In the genomic region with DNA sequence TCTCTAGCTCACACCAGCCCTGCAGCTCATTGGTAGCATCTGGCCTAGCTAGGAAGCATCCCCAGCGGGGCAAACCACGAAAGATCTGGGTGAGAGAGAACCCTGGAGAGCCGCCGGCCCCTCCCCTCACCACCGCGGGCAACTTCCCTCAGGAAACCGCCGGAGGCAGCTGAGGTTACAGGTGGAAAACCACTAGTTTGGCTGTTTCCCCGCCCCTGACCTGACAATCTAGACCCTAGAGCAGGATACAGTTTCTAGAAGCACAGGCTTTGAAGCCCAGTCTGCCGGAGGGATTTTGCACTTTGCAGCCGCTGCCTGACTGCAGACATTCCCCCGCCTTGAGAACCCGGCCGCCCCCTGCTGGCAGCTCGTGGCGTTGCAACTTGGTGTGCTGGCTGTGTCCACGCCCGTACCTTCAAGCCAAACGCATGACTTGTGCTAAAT, we compare ENCODE assay signal across 8 mouse cellular contexts. TPM values are rescaled to one million over a fixed set of nuclear protein-coding genes. Genes with fewer than 3 reads are reported as not detected.
DNase-seq lines count a peak whose midpoint lies in the region; ATAC-seq and TF ChIP-seq lines count a peak whose summit lies in the region.

No protein-coding gene starts in this region.

- WGBS in hindbrain, embryonic 13.5 days: 1% methylated on average over 19 of the region's 19 CpGs

- peak overlapping the region; percentile 55 for H3K4me2 ChIP-seq in hindbrain, embryonic 13.5 days

- no peaks in the 10 kb centered on the region for H3K27me3 ChIP-seq in Patski
- H3K27me3 ChIP-seq in hindbrain, embryonic 13.5 days: peaks cover 30% of the 10 kb centered on the region

- no peak overlapping the region for H3K27ac ChIP-seq in hindbrain, embryonic 13.5 days

- TF ChIP-seq CTCF in Patski (IDR thresholded peaks at IDR 0.05): peak; percentile 95

- peak; percentile 76 for ATAC-seq in Patski
- ATAC-seq in hindbrain, embryonic 13.5 days (ENCODE audit: low FRiP score): peak; percentile 60; the same call in 1 of the 2 replicates

- DNase-seq in Patski (ENCODE audit: low read depth, low spot score): no peak
- DNase-seq in cerebellum, postnatal 14 days: peak; percentile 92 to 97
- peak; percentile 54 to 86 for DNase-seq in frontal cortex, postnatal 14 days (ENCODE audit: low spot score in 2 of 2)
- DNase-seq in layer of hippocampus, postnatal 25 days (ENCODE audit: extremely low spot score in 1 of 2, low spot score in 1 of 2): peak; percentile 96 to 99
- peak; percentile 90 for DNase-seq in lung, postnatal 25 days (ENCODE audit: low spot score)
- peak; percentile 65 for DNase-seq in retina, adult 2 months (ENCODE audit: low read depth, low spot score)
- DNase-seq in thymus, postnatal 25 days: peak; percentile 91

- H3K9me3 ChIP-seq in hindbrain, embryonic 13.5 days: no peaks in the 10 kb centered on the region

- H3K9ac ChIP-seq in hindbrain, embryonic 13.5 days: peak overlapping the region; percentile 51; the same call in 1 of the 2 replicates

- in situ Hi-C loops in Patski (cut with MboI; ENCODE audit: low pct_unique_long_range_greater_than_20kb): loop anchor here (5.0 kb wide), 1 partner anchor 38 kb away; a partner anchor contains a TSS

- CTCF ChIA-PET in Patski (lab: Charles Lee): interaction anchor here (0.5 to 2.8 kb wide), 14 partner anchors 11 to 136 kb away, joined by 3 to 15 read pairs (median 4); no protein-coding TSS in a partner anchor

- peak overlapping the region; percentile 32 for H3K4me3 ChIP-seq in hindbrain, embryonic 13.5 days

- peaks cover 4% of the 10 kb centered on the region for H3K4me1 ChIP-seq in hindbrain, embryonic 13.5 days (replicated peaks)

- POLR2A ChIA-PET in Patski (lab: Charles Lee): interaction anchor here (0.6 to 0.8 kb wide), 2 partner anchors 20 to 22 kb away, joined by 3 read pairs; no protein-coding TSS in a partner anchor

- no peaks in the 10 kb centered on the region for H3K36me3 ChIP-seq in hindbrain, embryonic 13.5 days

RNA-seq across cellular contexts. Expression of a gene that starts 6.7 kb away (rescaled TPM):
- polyA plus RNA-seq in Patski (2021): 0.15 TPM
- not detected in 2 replicates for polyA plus RNA-seq in hindbrain, embryonic 13.5 days (2015; fragmentation: Nextera tagmentation; extraction: Ambion mirVana)
- not detected for total RNA-seq in layer of hippocampus, postnatal 25 days (2021)

RNA-seq across cellular contexts. Expression of a gene that starts 19.1 kb away (rescaled TPM):
- polyA plus RNA-seq in Patski (2021): 70.3 TPM
- 8.1 and 10.7 TPM in 2 replicates for polyA plus RNA-seq in hindbrain, embryonic 13.5 days (2015; fragmentation: Nextera tagmentation; extraction: Ambion mirVana)
- 10 to 100 TPM in 1 of 2 experiments, 1 to 10 TPM in 1; 8.7 to 11.4 TPM for total RNA-seq in layer of hippocampus, postnatal 25 days (2021)

RNA-seq across cellular contexts. Expression of a gene that starts 32.6 kb away (rescaled TPM):
- 70.5 TPM for polyA plus RNA-seq in Patski (2021)
- 0.60 and 1.5 TPM in 2 replicates for polyA plus RNA-seq in hindbrain, embryonic 13.5 days (2015; fragmentation: Nextera tagmentation; extraction: Ambion mirVana)
- total RNA-seq in layer of hippocampus, postnatal 25 days (2021): under 1 TPM; 0.49 to 0.61 TPM

RNA-seq across cellular contexts. Expression of a gene that starts 39.6 kb away (rescaled TPM):
- 168 TPM for polyA plus RNA-seq in Patski (2021)
- 49.1 and 49.8 TPM in 2 replicates for polyA plus RNA-seq in hindbrain, embryonic 13.5 days (2015; fragmentation: Nextera tagmentation; extraction: Ambion mirVana)
- total RNA-seq in layer of hippocampus, postnatal 25 days (2021): 1 to 10 TPM; 7.9 to 9.1 TPM

Comparison
In these comparisons a context has a peak if more than half of its experiments do, and no peak if none do; other contexts are left out.
1. RNA of a gene that starts 32.6 kb away (polyA plus RNA-seq): 70.5 TPM in Patski (single experiment); 0.60 to 1.5 TPM in hindbrain, embryonic 13.5 days; every median in the first group is over 10 times any median in the second.